Mouse (Mus musculus): ENCODE measurements around the gene Lsm14a. TPM values are rescaled to one million over a fixed set of nuclear protein-coding genes. Genes with fewer than 3 reads are reported as not detected.

Lsm14a gene
- polyA plus RNA-seq, 1 experiment from 2014 or later, result 53.8 TPM

GRCm38 (mm10) chr7:34350166-34350565 is 42.9 kb downstream of the Lsm14a start:
- Histone ChIP-seq H3K4me3 (ENCODE audit: low read depth, low read length) (no peak overlapping the region), H3K4me2 (replicated peaks; ENCODE audit: low read depth, low read length) (no peak overlapping the region), H3K4me1 (ENCODE audit: control insufficient read depth, insufficient read depth, low read length) (no peaks in the 10 kb centered on the region), H3K9me3 (ENCODE audit: control insufficient read depth, low read depth, low read length) (no peaks in the 10 kb centered on the region), H3K27ac (ENCODE audit: low read length) (no peak overlapping the region), H3K27me3 (ENCODE audit: control insufficient read depth, insufficient read depth, low read length) (no peaks in the 10 kb centered on the region), H3K9ac (replicated peaks; ENCODE audit: low read depth, low read length) (no peak overlapping the region), H3K36me3 (ENCODE audit: control insufficient read depth, insufficient read depth, low read length) (peaks cover 68% of the 10 kb centered on the region)
- WGBS, result 90% methylated on average over 5 of the region's 5 CpGs
- ATAC-seq (ENCODE audit: insufficient number of reproducible peaks, insufficient read depth, low FRiP score, low read depth), result no peak

- WGBS, result 79% methylated on average over 1 of the region's 1 CpGs
- ATAC-seq (ENCODE audit: insufficient number of reproducible peaks, insufficient read depth, low FRiP score, low read depth), result no peak
- H3K9me3 ChIP-seq (ENCODE audit: control insufficient read depth, low read depth, low read length), result no peaks in the 10 kb centered on the region
- no peak overlapping the region for H3K27ac ChIP-seq (ENCODE audit: low read length)
- no peak overlapping the region for H3K4me3 ChIP-seq (ENCODE audit: low read depth, low read length)
- H3K36me3 ChIP-seq (ENCODE audit: control insufficient read depth, insufficient read depth, low read length), result peaks cover 77% of the 10 kb centered on the region
- no peak overlapping the region for H3K9ac ChIP-seq (replicated peaks; ENCODE audit: low read depth, low read length)
- H3K4me2 ChIP-seq (replicated peaks; ENCODE audit: low read depth, low read length), result no peak overlapping the region
- no peaks in the 10 kb centered on the region for H3K4me1 ChIP-seq (ENCODE audit: control insufficient read depth, insufficient read depth, low read length)
- H3K27me3 ChIP-seq (ENCODE audit: control insufficient read depth, insufficient read depth, low read length), result no peaks in the 10 kb centered on the region
Observed at GRCm38 (mm10) chr7:34348011-34348410, 45.1 kb downstream of the Lsm14a start.

DNA sequence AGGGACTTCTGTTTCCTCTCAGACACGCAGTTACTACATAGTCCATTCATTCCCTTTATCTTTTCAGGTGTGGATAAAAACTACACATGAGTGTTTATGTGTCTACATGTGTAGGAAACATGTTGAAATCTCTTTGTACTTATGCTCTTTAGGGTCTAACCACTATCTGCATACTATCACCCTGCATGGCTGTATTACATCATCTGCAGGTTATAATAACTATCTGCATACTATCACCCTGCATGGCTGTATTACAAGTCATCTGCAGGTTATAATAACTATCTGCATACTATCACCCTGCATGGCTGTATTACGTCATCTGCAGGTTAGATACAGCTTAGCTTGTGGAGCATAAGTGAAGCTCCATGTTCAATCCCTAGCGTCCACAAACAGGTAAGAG is 46.1 kb downstream of the Lsm14a start:
- H3K27ac ChIP-seq (ENCODE audit: low read length), result no peak overlapping the region
- 91% methylated on average over 3 of the region's 3 CpGs for WGBS
- no peaks in the 10 kb centered on the region for H3K4me1 ChIP-seq (ENCODE audit: control insufficient read depth, insufficient read depth, low read length)
- H3K9ac ChIP-seq (replicated peaks; ENCODE audit: low read depth, low read length), result no peak overlapping the region
- H3K4me2 ChIP-seq (replicated peaks; ENCODE audit: low read depth, low read length), result no peak overlapping the region
- no peak for ATAC-seq (ENCODE audit: insufficient number of reproducible peaks, insufficient read depth, low FRiP score, low read depth)
- H3K4me3 ChIP-seq (ENCODE audit: low read depth, low read length), result no peak overlapping the region
- no peaks in the 10 kb centered on the region for H3K27me3 ChIP-seq (ENCODE audit: control insufficient read depth, insufficient read depth, low read length)
- H3K9me3 ChIP-seq (ENCODE audit: control insufficient read depth, low read depth, low read length), result no peaks in the 10 kb centered on the region
- H3K36me3 ChIP-seq (ENCODE audit: control insufficient read depth, insufficient read depth, low read length), result peaks cover 76% of the 10 kb centered on the region

DNA sequence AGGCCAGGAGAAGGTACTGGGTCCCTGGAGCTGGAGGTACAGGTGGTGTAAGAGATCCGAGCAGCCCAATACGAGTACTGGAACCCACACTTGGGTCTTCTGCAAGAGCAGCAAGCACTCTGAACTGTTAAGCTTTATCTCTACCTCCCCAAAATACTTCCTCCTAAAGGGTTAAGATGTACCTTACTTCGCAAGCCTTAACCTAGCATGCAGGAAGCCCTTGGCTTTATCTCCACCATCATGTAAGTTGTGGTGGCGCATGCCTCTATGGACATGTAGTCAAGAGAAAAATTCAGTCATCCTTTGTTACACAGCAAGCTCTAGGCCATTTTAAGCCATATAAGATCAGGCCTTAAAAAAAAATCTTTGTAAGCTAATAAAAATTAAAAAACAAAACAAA is 46.6 kb downstream of the Lsm14a start:
- Histone ChIP-seq H3K4me1 (ENCODE audit: control insufficient read depth, insufficient read depth, low read length) (no peaks in the 10 kb centered on the region), H3K36me3 (ENCODE audit: control insufficient read depth, insufficient read depth, low read length) (peaks cover 74% of the 10 kb centered on the region), H3K4me3 (ENCODE audit: low read depth, low read length) (no peak overlapping the region), H3K4me2 (replicated peaks; ENCODE audit: low read depth, low read length) (no peak overlapping the region), H3K9me3 (ENCODE audit: control insufficient read depth, low read depth, low read length) (no peaks in the 10 kb centered on the region), H3K27ac (ENCODE audit: low read length) (no peak overlapping the region), H3K27me3 (ENCODE audit: control insufficient read depth, insufficient read depth, low read length) (no peaks in the 10 kb centered on the region), H3K9ac (replicated peaks; ENCODE audit: low read depth, low read length) (no peak overlapping the region)
- WGBS, result 92% methylated on average over 4 of the region's 4 CpGs
- ATAC-seq (ENCODE audit: insufficient number of reproducible peaks, insufficient read depth, low FRiP score, low read depth), result no peak

- 78% methylated on average over 10 of the region's 10 CpGs for WGBS
- Histone ChIP-seq H3K36me3 (ENCODE audit: control insufficient read depth, insufficient read depth, low read length) (peaks cover 60% of the 10 kb centered on the region), H3K27ac (ENCODE audit: low read length) (no peak overlapping the region), H3K27me3 (ENCODE audit: control insufficient read depth, insufficient read depth, low read length) (no peaks in the 10 kb centered on the region), H3K9ac (replicated peaks; ENCODE audit: low read depth, low read length) (no peak overlapping the region), H3K4me3 (ENCODE audit: low read depth, low read length) (no peak overlapping the region), H3K9me3 (ENCODE audit: control insufficient read depth, low read depth, low read length) (no peaks in the 10 kb centered on the region), H3K4me2 (replicated peaks; ENCODE audit: low read depth, low read length) (no peak overlapping the region), H3K4me1 (ENCODE audit: control insufficient read depth, insufficient read depth, low read length) (no peaks in the 10 kb centered on the region)
- no peak for ATAC-seq (ENCODE audit: insufficient number of reproducible peaks, insufficient read depth, low FRiP score, low read depth)
Observed at GRCm38 (mm10) chr7:34342040-34342793, 50.9 kb downstream of the Lsm14a start.

DNA sequence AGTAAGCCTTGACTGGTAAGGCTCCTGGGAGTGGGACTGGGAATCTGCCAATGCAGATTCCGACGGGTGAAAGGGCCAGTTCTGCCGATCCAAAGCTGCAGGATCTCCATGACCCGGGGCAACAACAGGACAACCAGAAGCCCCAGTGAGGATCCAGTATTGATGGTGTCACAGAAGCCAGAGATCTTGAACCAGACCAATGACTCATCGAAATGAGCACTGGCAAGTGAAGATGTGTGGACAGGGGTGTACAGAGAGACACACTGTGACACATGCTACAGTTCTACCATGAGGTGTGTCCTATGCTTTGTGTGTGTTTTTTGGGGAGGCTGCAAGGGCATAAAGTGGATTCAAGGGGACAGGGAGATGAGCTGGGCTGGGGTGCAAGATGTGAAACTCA is 52.3 kb downstream of the Lsm14a start:
- no peak overlapping the region for H3K27ac ChIP-seq (ENCODE audit: low read length)
- ATAC-seq (ENCODE audit: insufficient number of reproducible peaks, insufficient read depth, low FRiP score, low read depth), result no peak
- no peaks in the 10 kb centered on the region for H3K27me3 ChIP-seq (ENCODE audit: control insufficient read depth, insufficient read depth, low read length)
- H3K4me2 ChIP-seq (replicated peaks; ENCODE audit: low read depth, low read length), result no peak overlapping the region
- H3K9me3 ChIP-seq (ENCODE audit: control insufficient read depth, low read depth, low read length), result 0 out of 2 replicates have a peak, but pooled peaks cover 4% of the 10 kb centered on the region
- H3K9ac ChIP-seq (replicated peaks; ENCODE audit: low read depth, low read length), result no peak overlapping the region
- H3K36me3 ChIP-seq (ENCODE audit: control insufficient read depth, insufficient read depth, low read length), result peaks cover 48% of the 10 kb centered on the region
- 76% methylated on average over 5 of the region's 5 CpGs for WGBS
- no peaks in the 10 kb centered on the region for H3K4me1 ChIP-seq (ENCODE audit: control insufficient read depth, insufficient read depth, low read length)
- H3K4me3 ChIP-seq (ENCODE audit: low read depth, low read length), result no peak overlapping the region

GRCm38 (mm10) chr7:34339164-34339489 is 54.0 kb downstream of the Lsm14a start:
- Histone ChIP-seq H3K4me1 (ENCODE audit: control insufficient read depth, insufficient read depth, low read length) (no peaks in the 10 kb centered on the region), H3K4me2 (replicated peaks; ENCODE audit: low read depth, low read length) (no peak overlapping the region), H3K4me3 (ENCODE audit: low read depth, low read length) (no peak overlapping the region), H3K9me3 (ENCODE audit: control insufficient read depth, low read depth, low read length) (0 out of 2 replicates have a peak, but pooled peaks cover 4% of the 10 kb centered on the region), H3K27ac (ENCODE audit: low read length) (no peak overlapping the region), H3K9ac (replicated peaks; ENCODE audit: low read depth, low read length) (no peak overlapping the region), H3K27me3 (ENCODE audit: control insufficient read depth, insufficient read depth, low read length) (no peaks in the 10 kb centered on the region), H3K36me3 (ENCODE audit: control insufficient read depth, insufficient read depth, low read length) (peaks cover 34% of the 10 kb centered on the region)
- 82% methylated on average over 5 of the region's 5 CpGs for WGBS
- 0 out of 2 replicates have a peak, but pooled peaks have one; percentile 6 for ATAC-seq (ENCODE audit: insufficient number of reproducible peaks, insufficient read depth, low FRiP score, low read depth)

DNA sequence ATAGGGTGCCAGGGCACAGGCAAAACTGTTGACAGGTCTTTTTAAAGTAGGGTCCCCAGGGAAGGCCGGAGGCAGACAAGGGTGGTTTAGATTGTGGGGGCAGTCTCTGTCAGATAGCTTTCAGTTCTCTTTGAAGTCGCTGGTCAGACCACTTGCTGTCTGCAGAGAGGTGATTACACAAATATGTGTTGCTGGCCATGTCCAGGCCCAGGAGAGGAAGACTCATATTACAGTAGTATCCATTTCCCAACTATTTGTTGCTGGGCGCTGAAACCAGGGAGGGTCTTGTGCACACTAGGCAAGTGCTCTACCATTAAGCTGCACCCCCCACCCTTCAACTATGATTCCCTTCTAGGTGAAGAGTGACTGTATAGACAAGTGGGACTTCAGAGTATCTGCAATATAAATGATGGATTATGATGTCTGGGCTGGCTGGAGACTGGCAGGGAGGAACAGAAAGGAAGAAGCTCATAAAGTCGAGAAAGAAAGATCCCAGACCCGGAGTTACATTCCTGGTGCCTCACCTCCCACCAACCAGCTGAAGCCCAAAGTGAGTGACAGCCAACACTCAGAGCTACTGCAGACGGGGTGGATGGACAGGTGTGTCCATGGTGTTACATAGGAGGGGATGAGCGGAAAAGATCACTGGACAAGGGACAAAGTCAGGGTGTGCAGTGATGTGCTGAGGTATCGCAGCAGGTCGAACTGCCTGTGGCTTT is 54.5 kb downstream of the Lsm14a start:
- no peak overlapping the region for H3K9ac ChIP-seq (replicated peaks; ENCODE audit: low read depth, low read length)
- no peak overlapping the region for H3K27ac ChIP-seq (ENCODE audit: low read length)
- 0 out of 2 replicates have a peak, but pooled peaks cover 4% of the 10 kb centered on the region for H3K9me3 ChIP-seq (ENCODE audit: control insufficient read depth, low read depth, low read length)
- H3K36me3 ChIP-seq (ENCODE audit: control insufficient read depth, insufficient read depth, low read length), result peaks cover 29% of the 10 kb centered on the region
- 67% methylated on average over 9 of the region's 9 CpGs for WGBS
- ATAC-seq (ENCODE audit: insufficient number of reproducible peaks, insufficient read depth, low FRiP score, low read depth), result 0 out of 2 replicates have a peak, but pooled peaks have one; percentile 28
- no peak overlapping the region for H3K4me2 ChIP-seq (replicated peaks; ENCODE audit: low read depth, low read length)
- no peak overlapping the region for H3K4me3 ChIP-seq (ENCODE audit: low read depth, low read length)
- no peaks in the 10 kb centered on the region for H3K4me1 ChIP-seq (ENCODE audit: control insufficient read depth, insufficient read depth, low read length)
- no peaks in the 10 kb centered on the region for H3K27me3 ChIP-seq (ENCODE audit: control insufficient read depth, insufficient read depth, low read length)
